Mouse (Mus musculus): ENCODE results near the gene Ptges2.

The Ptges2 gene

GRCm38 (mm10) chr2:32375317-32375940 is 20.3 kb upstream of the Ptges2 start:
- no peak for DNase-seq (ENCODE audit: low spot score)

DNA sequence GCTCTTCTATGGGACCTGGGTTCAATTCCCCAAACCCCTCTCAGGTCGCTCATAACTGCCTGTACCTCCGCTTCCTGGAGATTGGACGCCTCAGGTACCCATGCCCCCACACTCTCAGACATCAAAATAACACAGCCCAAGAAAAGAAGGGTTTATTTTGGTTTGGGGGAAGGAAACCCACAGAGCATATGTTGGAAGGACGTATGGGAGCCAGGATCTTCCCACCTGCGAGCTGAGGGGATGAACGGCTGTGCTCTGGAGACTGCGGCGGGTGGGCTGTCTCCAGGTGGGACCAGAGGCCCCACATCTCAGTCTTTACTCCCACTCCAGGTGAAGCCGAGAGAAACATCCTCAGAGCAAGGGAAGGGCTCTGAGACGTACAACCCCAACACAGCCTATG is 18.7 kb upstream of the Ptges2 start:
- DNase-seq (ENCODE audit: low spot score), result no peak

DNA sequence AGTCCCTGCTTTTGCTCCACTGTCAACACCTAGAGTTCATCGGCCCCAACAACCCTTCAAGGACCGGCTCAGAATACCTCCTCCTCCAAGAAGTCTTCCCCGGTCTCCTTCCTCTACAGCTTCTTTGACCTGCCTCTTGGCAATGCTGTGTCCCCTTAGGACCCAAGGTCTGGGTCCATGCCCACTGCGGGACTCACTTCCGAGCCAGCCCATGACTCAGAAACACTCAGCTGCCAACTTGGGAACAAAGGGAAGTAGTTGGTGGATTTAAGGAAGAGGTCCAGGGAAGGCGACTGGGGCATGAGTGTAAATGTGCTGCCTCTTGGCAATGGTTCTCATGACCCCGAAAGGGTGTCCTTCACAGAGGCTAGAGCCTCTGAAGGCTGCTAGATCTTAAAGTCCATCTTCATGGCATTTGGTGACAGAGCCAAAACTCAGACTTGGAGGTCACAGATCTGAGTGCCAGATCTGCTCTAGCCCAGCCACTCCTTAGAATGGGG is 15.6 kb upstream of the Ptges2 start:
- DNase-seq (ENCODE audit: low spot score), result no peak

DNA sequence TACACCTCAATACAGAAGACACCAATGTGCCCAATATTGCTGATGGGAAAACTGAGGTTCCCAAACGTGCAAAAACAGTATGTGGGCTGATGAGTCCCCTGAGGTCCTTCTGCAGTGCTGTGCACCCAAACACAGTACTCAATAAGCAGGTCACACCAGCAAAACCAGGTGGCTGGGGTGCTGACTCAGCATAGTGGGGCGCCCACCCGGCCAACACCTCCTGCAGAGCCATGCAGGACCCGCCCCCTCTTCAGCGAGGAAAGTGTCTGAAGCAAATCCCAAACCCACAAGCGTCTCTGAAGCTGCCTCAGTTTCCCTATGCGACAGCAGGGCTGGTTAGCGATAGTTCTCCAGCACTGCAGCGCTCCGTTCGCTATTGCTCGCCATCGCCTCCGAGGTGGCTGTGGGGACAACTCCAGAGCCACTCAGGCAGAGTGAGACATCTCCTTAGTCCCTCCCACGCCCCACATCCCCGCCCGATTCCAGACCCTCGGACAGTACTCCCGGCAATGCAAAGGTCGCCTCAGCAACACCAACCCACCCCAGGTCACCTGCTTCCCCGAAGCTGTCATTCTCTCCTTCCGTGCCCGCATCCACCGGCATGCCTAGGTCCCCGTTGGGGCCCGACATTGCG is 14.4 kb upstream of the Ptges2 start:
- no peak for DNase-seq (ENCODE audit: low spot score)

- peak; percentile 95 for DNase-seq (ENCODE audit: low spot score)
Measured at GRCm38 (mm10) chr2:32381775-32382223, 13.9 kb upstream of the Ptges2 start, which contains the start of gene 1110008P14Rik. Gene 1110008P14Rik, minus strand, starts transcription at chr2:32381938.

- DNase-seq (ENCODE audit: low spot score), result no peak
Measured at GRCm38 (mm10) chr2:32382689-32383088, 13.0 kb upstream of the Ptges2 start.

GRCm38 (mm10) chr2:32387706-32388490 is 7.8 kb upstream of the Ptges2 start, which contains the start of gene Lcn2:
Gene Lcn2, minus strand, starts transcription at chr2:32388252.
- no peak for DNase-seq (ENCODE audit: low spot score)

- DNase-seq (ENCODE audit: low spot score), result no peak
Measured at GRCm38 (mm10) chr2:32389157-32389556, 6.5 kb upstream of the Ptges2 start.

DNA sequence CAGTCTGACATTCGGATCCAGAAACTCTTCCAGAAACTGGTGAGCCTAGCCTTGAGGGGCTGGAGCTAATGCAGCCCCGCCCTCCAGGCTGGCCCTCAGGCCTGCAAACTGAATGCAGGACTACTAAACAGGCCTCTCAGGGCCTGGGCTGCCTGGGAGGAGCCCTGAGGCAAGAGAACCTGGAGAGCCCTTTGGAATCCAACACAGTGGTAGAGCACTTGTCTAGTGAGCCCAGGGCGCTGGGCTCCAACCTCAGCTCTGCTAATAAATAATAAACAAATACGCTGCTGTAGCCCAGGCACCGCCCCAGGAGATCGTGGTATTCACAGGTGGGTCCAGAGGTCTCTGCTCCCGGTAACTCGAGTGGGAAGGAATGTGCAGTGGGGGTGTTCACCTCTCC is 4.8 kb upstream of the Ptges2 start:
- no peak for DNase-seq (ENCODE audit: low spot score)

DNA sequence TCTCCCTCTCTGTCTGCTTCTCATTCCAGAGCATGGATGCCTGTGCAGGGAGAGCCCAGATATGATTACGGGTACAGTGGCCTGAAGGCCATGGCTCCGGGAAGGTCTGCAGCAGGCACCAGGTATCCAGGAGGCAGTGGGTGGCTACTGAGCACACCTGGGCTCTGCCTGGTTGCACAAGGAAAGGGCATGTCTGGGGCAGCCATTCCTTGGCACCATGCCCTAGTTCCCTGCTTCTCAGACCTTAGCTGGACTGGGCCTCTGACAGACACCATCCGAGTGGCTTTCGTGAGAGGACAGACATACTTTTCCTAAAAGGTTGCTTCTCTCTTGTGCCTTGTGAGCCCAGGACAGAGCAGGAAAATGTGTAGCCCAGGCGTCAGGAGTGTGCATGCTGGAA is 3.6 kb upstream of the Ptges2 start:
- DNase-seq (ENCODE audit: low spot score), result peak; percentile 26

GRCm38 (mm10) chr2:32394973-32395372 is 723 bp upstream of the Ptges2 start:
- DNase-seq (ENCODE audit: low spot score), result peak; percentile 47

DNA sequence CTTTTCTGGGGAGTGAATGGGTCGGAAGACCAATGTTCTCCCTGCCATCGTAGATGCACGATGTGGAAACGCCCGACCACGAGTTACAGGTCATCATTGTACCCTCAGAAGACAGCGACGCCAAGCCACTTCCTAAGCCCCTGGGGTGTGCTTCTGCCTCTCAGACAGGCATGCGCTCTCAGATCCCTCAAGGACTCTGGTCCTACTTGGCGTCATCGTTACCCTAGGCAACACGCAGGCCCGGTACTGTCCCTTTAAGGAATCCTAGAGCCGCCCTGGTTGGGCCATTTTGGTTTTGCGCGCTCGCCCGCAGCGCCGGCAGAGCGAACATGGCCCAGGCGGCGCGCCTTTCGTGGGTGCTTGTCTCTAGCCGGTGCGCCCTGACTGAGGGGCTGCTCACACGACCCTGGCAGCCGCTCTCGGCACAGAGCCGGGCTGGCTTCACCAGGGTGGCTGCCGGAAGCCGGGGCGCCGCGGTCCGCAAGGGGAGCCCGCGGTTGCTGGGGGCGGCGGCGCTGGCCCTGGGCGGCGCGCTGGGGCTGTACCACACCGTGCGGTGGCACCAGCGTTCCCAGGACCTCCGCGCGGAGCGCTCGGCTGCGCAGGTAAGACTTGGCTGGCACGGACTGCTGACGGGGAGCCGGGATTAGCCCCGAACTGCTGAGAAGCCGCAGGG is 388 bp downstream of the Ptges2 start:
- DNase-seq (ENCODE audit: low spot score), result peak; percentile 86

DNA sequence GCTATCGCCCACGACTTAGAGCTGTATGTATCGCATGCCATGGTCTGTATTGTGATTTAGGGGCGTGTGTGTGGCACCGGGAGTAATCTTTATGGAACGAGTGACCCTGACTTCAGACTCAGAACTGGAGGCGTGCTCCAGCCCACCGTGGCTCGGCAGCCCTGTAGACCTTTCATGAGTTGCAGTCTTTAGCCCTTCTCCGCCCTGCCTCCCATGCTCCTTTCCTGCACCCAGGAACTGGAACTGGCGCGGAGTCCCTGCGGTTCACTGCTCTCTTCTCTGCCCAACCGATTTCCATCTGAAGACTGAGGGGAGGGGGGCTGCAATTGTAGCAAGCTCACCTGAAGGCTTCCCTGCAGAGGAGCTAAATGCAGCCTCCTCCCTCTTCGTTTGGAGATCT is 999 bp downstream of the Ptges2 start:
- no peak for DNase-seq (ENCODE audit: low spot score)

GRCm38 (mm10) chr2:32404663-32405062 is 9.0 kb downstream of the Ptges2 start:
- peak; percentile 87 for DNase-seq (ENCODE audit: low spot score)

- no peak for DNase-seq (ENCODE audit: low spot score)
Measured at GRCm38 (mm10) chr2:32407144-32407824, 11.6 kb downstream of the Ptges2 start.

- no peak for DNase-seq (ENCODE audit: low spot score)
Measured at GRCm38 (mm10) chr2:32408429-32409424, 13.0 kb downstream of the Ptges2 start.

- no peak for DNase-seq (ENCODE audit: low spot score)
Measured at GRCm38 (mm10) chr2:32411407-32411806, 15.7 kb downstream of the Ptges2 start.

- no peak for DNase-seq (ENCODE audit: low spot score)
Measured at GRCm38 (mm10) chr2:32412742-32413531, 17.2 kb downstream of the Ptges2 start.

GRCm38 (mm10) chr2:32413936-32414335 is 18.2 kb downstream of the Ptges2 start:
- no peak for DNase-seq (ENCODE audit: low spot score)
